Mouse (Mus musculus) forelimb bud, embryonic 11.5 days (tissue): ENCODE measurements at regions not wholly inside any gene's neighbourhood (a gene's known extent, or its start where the extent isn't known, plus 50 kb on each side); places are given as distances from the start of the nearest gene placed in this dataset.

Source experiments
- DNase-seq: peaks from one replicate; pipeline ENCODE4 v3.0.0-alpha.2; 2012; ENCODE audit warnings: low read depth, low spot score

GRCm38 (mm10) chr3:61064720-61065119 is 62.1 kb downstream of the P2ry1 start:
- DNase-seq, result no peak

DNA sequence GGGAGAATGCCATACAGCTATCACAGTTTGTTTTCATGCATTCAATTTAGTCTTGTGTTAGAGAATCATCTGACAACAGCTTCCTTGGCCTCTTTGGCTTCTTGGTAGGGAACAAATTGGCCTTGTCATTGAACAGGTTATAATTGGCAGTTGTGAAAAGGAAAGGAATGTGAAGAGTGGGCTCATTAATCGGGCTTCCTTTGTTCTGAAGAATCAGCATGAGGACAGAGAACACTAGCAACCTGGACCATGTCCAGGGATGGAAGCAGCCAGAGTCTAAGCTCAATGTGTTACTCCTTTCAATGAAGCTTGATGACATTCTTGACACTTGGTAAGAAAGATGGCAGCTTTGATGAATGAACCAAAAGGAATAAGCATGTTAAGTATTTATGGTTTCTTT is 64.5 kb downstream of the P2ry1 start:
- DNase-seq, result no peak

- DNase-seq, result no peak
Measured at GRCm38 (mm10) chr3:61068229-61068628, 65.6 kb downstream of the P2ry1 start.

DNA sequence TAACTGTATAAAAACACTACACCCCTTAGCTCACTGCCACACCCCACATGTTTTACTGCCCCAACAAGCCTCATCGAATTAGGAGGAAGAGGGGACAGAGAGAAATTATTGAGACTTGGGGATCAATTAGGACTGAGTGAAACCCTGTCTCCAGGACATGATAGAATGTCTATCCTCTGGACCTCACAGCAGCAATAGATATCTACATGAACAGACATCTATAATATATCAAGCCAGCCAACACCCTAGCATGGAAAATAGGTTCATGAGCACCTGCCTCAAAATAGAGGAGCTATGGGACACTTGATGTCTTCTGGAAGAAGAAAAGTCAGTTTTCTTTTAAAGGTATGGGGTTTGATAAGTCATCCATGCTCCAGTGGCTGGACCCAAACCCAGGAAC is 68.4 kb downstream of the P2ry1 start:
- DNase-seq, result no peak

DNA sequence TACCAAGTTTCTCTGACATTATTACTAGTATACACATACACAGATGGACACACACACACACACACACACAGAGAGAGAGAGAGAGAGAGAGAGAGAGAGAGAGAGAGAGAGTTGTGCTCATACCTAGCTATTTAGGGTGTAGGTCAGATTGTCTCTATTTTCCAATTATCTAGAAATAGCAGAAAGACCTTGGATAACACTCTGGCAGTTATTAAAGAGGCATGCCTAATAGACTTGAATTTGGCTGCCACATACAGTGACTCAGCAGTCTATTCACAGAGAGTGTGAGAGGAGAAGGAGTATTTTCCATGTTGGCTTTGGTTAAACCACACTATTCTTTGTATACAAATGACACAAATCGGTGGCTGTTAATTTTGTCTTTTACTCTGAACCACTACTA is 69.7 kb downstream of the P2ry1 start:
- no peak for DNase-seq

GRCm38 (mm10) chr3:61073103-61073502 is 70.5 kb downstream of the P2ry1 start:
- no peak for DNase-seq

DNA sequence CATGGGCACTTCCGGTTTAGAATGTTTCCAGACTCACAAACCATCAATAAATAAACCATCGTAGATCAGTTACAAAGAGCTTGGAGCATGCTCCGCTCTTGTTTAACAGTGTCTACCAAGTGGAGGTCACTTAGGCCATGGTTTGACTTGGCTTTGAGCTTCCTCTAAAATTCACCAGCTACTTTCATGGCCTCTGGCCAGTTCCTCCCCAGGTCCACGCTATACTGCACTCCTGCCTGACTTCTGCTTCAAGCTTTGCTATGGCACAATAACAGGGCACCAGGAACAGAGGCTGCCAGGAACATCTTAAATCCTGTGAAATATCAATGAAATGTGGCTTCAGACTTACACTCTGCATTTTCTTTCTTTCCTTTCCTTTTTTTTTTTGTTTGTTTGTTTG is 71.2 kb downstream of the P2ry1 start:
- DNase-seq, result no peak

DNA sequence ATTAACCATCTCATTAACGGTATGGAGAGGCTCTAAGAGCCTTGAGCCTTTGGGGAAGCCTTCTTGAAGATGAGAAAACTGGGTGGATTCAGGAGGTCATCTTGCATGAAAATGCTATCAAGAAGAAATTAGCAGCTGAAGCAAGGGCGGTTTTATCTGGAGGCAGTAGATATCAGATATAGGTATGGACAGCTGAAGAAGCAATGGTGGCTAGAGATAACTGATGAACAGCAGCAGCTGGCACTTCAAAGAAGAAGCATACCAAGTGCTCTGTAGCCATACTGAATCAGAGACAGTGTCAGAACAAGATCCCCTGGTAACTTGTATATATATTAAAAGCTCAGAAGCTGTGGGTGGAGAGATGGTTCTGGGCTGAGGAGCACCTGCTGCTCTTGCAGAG is 73.2 kb downstream of the P2ry1 start:
- no peak for DNase-seq

- DNase-seq, result no peak
Measured at GRCm38 (mm10) chr3:61089931-61090330, 87.3 kb downstream of the P2ry1 start.

DNA sequence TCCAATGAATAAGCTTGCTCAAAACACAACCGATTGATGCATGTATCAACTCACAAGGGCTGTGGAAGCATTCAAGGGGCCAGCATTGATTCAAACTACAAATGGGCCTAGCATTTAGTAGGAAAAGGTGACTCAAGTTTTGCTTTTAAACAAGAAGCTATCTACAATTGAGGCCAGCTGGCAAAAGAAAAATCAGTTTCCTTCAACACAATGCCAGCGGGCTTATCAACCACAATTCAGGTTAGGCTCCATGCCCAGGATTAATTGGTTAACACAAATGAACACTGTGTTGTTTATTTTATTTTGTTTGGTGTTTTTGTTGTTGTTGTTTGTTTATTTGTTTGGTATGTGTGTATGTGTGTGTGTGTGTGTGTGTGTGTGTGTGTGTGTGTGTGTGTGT is 89.4 kb downstream of the P2ry1 start:
- no peak for DNase-seq

GRCm38 (mm10) chr3:61116364-61116763 is 113.8 kb downstream of the P2ry1 start:
- DNase-seq, result no peak

- DNase-seq, result no peak
Measured at GRCm38 (mm10) chr3:61133096-61133495, 130.5 kb downstream of the P2ry1 start.

DNA sequence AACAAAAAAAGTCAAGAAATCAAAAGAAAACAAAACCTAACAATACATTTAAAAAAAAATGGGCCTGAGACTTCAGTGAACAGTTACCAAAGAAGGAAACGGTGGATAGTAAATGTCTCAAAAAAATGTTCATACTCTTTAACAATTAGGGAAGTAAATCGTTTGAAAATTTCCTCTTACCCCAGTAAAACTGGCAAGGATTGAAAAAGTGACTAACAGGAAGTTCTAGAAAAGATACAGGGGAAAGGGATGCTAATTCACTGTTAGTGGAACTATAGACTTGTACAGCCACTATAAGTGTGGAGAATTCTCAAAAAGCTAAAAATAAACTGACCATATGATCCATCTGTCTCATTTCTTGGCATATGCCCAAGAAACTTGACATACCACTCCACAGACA is 151.5 kb downstream of the P2ry1 start:
- DNase-seq, result no peak

GRCm38 (mm10) chr3:61159811-61160210 is 157.2 kb downstream of the P2ry1 start:
- no peak for DNase-seq

- DNase-seq, result no peak
Measured at GRCm38 (mm10) chr3:61161384-61161783, 158.8 kb downstream of the P2ry1 start.

GRCm38 (mm10) chr3:61185789-61186188 is 175.6 kb upstream of the Rap2b start:
- DNase-seq, result no peak

DNA sequence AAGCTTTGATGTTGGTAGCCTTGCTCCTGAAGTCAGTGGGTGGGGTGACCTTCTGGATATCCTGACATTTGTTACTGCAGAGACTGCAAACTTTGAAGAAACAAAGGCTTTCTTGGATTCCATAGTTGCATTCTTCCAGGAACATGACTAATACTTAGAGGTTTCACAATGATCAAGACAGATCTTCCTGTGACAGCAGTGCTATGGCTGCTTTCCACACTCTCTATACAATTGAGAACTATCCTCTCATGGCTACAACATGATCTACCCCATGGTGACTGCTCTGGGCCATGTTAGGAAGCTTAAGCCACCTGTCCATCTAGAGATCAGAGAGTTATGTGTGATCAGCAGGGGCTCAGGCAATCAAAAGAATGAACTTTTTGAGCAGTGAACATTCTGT is 172.8 kb upstream of the Rap2b start:
- DNase-seq, result no peak

DNA sequence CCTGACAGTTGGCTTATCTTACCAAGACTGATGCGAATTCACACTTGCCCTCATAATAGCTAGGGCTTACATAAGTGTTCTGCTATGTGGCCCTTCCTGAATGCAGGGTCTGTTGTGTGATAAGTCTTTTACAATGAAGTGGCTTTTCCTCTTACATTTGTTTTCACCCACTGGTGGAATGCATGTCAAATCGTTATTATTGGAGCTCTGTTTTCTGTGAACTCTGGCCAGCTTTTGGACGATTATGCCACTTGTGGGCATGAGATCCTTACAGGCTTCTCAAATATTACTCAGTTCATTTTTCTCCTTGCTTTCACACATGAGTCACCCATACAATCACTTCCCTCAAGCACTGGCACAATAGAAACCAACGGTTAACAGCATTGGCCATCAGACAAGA is 144.9 kb upstream of the Rap2b start:
- DNase-seq, result no peak

DNA sequence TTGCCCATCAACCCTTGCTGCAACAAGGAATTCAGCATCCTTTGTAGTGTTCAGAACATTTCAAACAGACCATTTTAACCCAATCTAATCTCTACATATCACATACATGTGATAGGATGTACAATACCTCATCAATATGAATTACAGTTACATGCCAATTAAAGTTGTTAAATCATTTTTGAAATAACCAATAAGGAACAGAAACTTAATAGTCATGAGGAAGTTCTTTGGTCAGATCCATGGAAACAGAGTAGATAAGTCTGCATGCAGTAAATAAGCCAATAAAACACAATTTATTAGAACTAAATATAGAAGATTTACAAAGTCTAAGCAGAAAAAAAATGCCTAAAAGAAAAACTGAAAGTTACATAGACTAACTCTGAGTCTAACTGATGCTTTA is 136.9 kb upstream of the Rap2b start:
- DNase-seq, result no peak

GRCm38 (mm10) chr3:61225054-61225453 is 136.4 kb upstream of the Rap2b start:
- no peak for DNase-seq

- no peak for DNase-seq
Measured at GRCm38 (mm10) chr3:61241380-61241779, 120.1 kb upstream of the Rap2b start.

DNA sequence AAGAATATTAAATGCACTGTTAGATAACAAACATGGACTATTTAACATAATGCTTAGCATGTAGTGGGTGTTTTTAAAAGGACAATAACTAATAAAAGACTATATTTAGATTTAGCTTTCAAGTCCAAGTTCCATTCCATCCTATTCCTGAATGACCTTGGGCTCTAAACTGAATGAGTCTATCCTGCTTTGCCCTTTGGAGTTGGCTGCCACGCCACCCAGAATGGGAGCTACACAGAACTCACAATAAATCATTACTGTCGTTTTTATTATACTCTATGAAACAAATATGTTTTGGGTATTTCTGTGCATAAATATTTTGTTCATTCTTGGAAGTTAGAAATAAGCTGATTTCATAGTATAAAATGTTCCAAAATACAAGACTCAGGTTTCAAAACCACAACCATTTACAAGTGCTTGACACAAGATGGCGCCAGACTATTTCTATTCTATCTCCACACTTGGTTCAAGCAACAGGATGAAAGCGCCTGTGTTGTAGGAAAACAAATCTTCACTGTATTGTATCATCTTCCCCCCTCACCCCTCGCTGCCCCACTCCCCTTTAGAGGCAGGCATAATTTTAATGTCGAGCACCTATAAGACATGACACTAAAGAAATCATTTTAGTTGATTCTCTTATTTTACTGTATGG is 117.4 kb upstream of the Rap2b start:
- peak; percentile 48 for DNase-seq

DNA sequence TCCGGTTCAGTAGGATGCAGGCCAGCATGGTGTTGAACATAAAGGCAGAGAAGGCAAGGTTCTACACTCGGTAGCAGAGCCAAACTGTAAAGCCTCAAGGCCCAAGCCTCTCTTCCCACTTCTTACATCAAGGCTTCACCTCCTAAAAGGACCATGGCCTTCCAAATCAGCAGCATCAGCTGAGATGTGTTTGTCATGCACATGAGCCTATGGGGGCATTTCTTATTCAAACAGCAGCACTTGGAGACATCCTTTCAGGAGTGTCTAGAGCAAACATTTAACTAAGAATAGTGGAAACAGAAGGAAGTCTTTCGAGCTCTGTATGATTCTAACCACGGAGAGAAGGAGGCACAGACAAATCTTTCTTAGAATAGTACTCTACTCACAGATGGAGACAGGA is 115.0 kb upstream of the Rap2b start:
- no peak for DNase-seq

DNA sequence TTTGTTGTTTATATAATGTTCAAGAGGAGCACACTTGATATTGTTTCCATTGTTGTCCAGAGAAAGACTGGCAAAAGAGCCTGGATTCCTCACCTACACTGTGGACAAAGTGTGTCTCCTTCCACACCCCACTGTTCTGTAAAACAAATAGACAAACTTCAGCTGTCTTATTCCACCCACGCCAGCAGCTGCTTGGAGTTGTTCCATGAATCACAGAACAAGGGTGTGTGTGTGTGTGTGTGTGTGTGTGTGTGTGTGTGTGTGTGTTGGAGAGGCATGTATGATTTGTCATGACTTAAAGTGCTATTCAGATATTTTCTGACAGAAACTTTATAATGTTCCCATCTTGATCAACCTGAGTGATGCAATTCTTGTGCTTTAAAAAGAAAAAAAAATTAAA is 114.1 kb upstream of the Rap2b start:
- DNase-seq, result no peak
